Mouse (Mus musculus): Measurements from ENCODE around the gene Crybb1.

- TF ChIP-seq CTCF (IDR thresholded peaks at IDR 0.05; ENCODE audit: control insufficient read depth, insufficient read depth, insufficient read length) (no peak), CEBPB (IDR thresholded peaks at IDR 0.05; ENCODE audit: low read depth) (no peak), USF1 (IDR thresholded peaks at IDR 0.05; ENCODE audit: low read depth) (no peak), MAX (IDR thresholded peaks at IDR 0.05) (no peak), FOSL1 (IDR thresholded peaks at IDR 0.05; ENCODE audit: insufficient read depth, low read length, poor library complexity, severe bottlenecking) (no peak), MYOG (IDR thresholded peaks at IDR 0.05; ENCODE audit: control insufficient read depth, extremely low read depth, insufficient read length) (no peak)
These were observed 28.6 kb downstream of the Crybb1 start for GRCm38 (mm10) chr5:112284203-112284582.

Measured in C2C12 (cell line).